Mouse (Mus musculus) heart, adult 8-10 months (tissue): ENCODE data around the gene Apol6. TPM values are rescaled to one million over a fixed set of nuclear protein-coding genes. Genes with fewer than 3 reads are reported as not detected.
A peak's percentile ranks its signal among the peaks of the same experiment; 100 is the strongest.

Source experiments
- DNase-seq: peaks from one replicate; pipeline ENCODE4 v3.0.0; 2022; ENCODE audit warnings: low spot score
- total RNA-seq, 4 experiments: library from RNA; stranded (reverse); gene quantifications; 2 replicates each; pipeline ENCODE4 v1.2.4; 2022

Gene Apol6
- total RNA-seq, 4 experiments from 2014 or later, result 0.49 to 1.5 (median 1.0) TPM

DNA sequence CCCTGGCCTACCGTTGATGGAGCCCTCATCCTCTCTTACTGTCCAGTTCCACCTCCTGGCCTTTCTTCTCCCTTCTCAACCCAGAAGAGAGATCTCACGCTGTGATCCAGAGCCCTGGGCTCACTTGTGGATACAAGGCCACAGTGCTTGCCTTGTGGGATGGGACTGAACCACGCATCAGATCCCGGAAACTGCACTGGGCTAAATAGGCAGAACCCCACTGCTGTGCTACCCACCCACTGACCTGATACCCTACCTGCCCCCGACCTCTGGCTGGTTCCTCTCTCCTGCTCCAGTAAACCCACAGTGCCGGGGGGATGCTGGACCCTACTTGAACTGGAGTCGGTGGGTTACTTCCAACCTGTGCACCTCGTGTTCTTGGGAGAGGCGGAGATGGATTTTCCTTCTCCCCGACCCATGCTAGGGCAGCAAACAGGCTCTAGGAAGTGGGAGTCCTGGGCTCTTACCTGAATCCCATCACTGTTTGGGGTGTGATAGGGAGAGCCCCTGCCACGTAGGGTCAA lies 26.3 kb downstream of the Apol6 start:
- no peak for DNase-seq

DNA sequence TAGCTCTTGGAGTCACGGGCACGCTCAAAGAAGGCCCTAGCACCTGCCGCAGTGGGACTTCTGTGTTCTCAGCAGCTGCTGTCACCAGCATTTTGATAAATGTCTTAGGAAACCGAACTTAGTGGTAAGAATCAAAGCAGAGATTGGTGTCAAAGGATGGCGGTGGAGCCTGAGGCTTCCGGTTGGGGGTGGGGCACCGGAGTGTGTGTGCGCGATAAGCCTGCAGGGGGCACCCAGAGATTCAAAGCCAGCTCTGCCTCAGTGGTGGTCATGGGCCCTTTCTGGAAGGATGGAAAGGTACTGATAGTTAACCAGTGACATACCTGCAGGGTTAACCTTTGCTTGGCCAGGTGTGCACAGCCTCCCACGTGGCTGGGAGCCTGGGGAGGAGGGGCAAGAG lies 27.0 kb downstream of the Apol6 start:
- no peak for DNase-seq

DNA sequence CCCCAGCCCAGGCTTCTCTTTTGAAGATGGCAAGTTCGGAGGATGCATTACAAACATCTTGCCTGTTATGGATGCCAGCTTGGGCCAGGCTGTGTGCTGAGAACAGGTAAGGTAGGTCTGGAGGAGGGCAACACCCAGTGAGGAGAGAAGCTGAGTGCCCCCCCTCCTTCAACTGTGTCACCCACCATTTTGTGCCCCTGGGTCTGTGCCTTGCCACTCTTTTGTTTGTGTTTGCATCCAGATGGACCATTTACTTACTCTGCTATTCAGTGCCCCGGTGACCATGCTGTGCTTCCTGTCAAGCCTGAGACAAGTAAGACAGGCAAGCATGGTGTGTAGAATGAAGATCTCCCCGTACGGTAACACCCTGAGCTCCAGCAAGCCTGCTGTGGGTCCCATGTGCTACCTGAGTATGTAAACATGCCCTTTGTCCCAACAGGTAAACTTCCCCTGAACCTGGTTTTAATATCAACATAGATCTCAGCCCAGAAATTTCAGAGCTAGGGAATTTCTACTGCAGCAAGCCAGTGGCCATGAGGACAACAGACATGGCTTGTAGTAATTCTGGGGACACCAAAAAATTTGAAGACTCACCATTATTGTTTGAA lies 28.1 kb downstream of the Apol6 start:
- no peak for DNase-seq

DNA sequence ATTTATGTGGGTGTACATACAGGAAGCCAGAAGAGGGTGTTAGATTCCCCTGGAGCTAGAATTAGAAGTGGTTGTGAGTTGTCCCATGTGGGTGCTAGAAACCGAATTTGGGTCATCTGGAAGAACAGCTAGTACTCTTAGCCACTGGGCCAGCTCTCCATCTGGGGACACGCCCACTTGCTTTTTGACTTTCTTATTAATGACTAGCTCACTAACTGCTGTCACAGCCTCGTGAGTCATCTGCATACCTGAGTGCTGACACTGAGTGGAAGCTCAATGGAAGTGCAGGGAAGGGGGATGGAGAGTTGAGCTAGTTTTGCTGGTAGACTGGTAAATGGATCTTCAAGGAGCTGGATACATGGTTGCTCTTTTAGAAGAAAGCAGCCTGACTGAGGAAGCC lies 32.0 kb downstream of the Apol6 start:
- DNase-seq, result peak; percentile 31

DNA sequence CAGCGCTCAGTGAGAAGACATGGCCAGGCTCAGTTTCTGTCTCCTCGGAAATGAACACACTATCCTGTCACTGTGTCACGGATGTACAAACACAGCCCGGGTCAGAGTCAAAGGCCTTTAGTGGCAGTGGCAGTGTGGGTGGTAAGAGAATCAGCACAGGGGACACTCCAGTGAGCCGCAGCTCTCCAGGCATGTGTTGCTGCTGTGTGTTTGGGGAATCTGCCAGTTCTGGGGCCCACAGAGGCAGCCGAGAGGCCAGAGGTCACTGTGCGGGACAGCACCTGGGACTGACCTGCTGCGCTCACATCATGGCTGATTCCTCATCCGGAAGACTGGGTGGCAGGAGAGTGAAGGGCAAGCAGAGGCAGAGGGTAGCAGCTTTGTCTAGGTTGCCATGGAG lies 33.4 kb downstream of the Apol6 start:
- DNase-seq, result no peak

DNA sequence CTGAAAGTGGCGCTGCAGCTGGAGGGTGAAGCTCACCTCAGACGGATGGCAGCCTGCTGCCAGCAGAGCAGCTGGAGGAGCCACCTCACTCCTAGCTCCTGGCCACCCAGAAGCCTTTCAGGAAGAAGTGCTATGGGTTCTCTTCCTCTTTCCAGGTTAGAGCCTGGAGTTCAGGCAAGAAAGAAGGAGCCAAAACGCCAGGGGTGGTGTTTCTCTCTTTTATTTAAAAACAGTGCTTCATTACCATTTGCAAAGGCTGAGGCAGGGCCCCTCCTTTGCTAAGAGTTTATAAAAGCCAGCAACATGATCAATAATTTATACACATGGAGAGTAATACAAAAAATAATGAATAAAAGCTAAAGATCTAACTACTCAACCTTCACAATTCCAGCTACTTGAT lies 34.3 kb downstream of the Apol6 start:
- DNase-seq, result no peak

DNA sequence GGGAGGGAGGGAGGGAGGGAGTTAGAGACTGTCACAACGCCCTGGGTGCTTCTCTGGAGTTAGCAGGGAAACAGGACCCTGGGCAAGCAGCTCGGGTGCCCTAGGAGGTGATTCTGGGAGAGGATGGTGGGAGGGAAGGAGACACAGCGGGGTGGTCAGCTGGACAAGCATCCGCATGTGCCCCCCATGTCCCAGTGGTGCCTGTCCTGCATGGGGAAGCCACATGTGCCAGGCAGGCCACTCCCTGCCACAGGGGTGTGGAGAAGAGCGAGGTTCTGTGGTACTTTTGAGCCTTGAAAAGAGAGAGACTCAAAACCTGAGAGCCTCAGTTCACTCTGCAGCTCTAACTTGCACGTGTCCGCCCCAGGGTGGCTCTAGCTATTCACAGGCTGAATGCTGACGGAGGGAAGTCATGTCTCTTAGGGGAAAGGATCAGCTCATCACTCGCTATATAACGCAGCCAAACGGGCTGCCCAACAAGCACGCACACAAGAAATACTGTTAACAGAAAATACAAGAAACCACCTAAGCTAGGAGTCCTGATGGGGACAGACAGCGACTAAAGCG lies 34.8 kb downstream of the Apol6 start:
- no peak for DNase-seq

DNA sequence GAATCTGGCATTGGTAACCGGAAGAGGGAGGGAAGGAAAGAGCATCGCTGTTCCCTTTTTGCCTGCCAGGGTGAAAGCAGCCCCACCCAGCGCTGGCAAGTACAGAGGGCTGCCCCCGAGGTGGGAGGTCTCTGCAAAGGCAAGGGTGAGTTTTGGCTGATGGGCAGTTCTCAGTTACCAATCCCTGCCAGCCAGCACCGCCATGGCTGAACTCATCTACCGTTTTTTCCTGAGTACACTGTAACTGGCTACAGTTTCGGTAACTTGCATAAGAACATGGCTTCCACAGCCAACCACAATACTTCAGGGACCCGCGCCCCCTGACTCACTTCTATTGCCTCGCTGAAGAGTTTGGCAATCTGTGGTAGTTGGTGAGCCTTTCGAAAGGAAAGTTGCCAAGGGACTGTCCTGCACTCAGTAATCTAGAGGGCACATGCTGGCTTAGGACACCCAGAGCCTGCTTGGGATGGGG lies 35.4 kb downstream of the Apol6 start:
- peak; percentile 41 for DNase-seq

DNA sequence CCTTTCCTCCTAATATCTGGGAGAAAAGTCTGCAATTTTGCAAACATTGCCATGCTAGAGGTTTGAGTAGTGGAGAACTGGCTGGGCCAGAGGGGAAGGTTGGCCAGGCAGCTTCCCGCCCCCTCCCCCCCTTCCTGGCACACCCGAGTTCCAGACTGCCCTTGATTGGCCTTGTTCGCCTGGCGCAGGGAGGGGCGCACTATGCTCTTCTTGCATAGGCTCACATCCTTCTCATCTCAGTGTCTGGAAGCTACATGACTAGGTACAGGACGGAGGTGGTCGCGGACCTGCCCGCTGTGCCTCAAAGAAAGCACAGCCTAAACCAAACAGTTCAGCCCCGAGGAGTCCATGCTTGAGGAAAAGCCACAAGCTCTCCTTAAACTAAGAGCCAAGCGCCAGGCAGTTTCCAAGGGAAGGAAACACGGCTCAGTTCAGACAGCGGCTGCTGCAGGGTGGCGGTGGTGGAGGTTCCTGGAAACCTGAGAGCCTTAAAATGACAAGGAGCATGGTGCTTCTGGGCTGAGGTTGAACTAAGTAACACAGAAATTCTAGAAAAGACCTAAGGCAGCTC lies 36.2 kb downstream of the Apol6 start:
- no peak for DNase-seq

DNA sequence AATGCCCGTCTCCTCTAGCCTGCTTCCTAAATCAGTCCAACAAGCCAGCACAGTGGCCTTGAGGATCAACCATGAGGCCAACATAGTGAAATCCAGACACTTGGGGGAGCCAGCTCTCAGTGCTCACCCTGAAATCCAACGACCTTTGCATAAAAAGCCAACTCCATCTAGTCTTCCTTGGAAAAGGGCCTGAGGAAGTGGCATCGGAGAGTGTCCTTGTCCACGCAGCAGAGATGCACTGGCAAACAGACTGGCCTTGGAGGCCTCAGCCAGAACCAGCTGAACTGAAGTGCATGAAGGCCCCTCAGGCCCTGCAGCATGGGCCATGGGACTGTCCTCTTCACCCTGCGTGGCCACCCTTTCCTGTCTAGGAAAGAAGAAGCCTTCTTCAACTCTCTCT lies 36.9 kb downstream of the Apol6 start:
- no peak for DNase-seq

DNA sequence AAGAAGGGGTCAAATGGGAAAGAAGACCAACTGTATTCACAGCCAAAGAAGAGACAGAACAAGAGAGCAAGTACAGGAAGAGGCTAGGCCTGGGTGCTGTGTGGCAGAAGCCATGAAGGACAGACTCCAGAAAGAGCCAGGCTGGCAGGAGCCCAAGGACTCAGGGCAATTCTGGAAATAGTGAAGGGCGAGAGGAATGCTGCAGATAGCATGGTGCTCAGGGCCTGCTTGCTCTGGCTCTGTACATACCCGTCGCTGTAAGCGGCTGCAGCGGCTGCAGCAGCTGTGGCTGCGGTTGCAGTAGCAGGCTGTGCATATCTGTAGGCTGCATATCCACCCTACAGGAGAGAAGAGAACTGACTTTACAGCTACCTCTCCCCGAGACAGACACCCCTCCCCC lies 41.3 kb downstream of the Apol6 start:
- DNase-seq, result peak; percentile 45

DNA sequence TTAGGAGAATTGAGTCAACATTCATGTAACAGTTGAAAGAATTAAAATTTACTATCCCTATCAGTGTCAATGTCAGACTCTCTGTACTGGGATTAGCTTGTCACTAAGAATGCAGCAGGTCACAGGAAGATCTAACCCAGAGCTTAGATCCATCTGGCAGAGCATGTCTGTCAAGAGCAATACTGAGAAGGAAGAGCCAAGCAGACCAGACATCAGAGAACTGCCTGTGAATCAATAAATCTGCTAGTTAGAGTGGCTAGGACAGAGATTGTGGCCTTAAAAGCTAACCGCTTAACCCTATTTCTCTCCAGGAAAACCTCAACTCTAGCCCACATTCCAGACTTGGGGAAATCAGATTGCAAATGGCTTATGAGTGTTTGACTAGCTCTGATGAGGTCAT lies 42.0 kb downstream of the Apol6 start:
- DNase-seq, result no peak

DNA sequence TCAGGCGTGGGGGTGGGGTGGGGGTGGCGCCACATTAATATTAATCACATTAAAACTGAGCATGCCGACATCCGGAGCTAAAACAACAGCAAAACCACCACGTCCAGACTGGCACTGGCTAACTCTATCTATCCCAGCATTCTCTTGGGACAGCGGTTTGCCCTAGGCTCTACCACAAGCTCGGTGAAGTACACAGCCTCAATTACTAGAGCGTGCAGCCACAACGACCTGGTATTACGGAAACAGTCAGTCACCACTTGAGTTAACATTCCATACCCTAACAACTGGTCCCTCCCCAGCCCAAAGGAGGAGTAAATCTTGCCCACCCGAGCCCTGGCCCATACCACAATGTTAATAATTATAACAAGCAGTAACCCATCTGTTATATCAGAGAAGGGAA lies 44.7 kb downstream of the Apol6 start:
- DNase-seq, result no peak

DNA sequence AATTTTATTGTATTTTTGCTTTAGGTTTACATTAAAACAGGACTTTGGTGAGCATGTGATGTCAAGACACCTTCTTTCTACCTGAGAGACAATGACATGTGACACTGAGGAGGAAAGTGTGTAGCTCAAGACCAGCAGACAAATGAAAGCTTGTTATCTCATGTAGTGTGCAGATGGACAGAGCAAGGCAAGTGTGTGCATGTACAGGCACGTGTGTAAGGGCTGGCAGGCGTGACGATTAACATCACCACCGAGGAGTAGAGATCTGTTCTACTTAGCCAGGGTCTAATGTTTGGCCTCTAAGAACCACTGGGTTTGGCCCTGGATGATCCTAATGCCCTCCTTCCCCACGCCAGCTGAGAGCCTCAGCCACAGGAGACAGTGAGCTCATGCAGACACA lies 46.0 kb downstream of the Apol6 start:
- no peak for DNase-seq

DNA sequence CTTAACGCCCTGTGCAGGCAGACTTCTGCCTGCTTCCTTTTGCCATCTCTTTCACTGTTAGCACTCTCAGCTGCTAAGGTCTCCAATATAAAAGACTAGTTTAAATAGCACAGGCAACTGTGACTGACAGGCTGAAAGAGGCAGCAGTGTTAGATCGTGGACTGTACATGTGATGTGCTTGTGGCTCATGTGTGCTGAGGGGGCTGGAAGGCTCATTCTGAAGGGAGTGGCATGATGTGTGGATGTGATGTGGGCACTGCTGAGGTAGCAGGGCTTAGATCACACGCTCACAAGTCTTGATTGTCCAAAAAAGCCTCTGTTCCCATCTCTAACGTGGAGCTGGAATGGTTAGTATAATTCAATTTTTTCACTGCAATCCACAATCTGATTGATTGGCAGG lies 46.9 kb downstream of the Apol6 start:
- DNase-seq, result no peak

DNA sequence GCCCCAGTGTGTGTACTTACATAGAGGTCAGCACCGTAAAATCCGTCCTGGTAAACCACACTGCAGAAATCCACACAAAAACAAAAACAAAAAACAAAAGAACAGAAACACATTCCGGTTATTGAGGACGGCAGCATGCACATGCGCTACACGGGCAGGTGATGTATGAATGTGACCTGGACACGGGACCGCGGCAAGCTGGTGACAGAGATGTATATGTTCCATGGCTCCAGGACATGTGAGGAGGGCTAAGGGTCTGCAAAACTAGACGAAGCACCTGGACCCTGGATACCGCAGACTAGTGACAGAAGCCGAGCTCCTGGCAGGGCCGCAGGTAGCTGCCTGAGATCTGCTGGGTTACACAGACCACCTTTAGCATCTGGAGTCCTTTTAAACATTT lies 49.9 kb downstream of the Apol6 start:
- DNase-seq, result no peak

DNA sequence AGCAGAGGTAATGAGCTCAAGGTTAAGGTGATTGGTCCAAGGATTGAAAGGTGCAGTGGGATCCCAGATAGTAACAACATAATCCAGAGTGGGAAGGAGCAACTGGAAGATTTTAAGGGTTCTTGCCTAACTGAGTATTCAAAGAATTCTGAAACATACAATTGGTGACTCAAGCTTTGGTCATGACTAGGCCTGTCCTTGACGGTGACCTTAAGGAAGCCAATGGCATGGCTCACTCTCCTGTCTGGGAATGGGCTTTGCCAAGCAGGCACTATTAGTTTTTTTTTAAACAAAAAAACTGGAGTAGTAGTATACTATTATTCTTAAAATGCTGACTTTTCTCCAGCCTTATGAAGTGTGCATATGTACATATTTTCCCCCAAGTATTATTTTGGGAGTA lies 50.7 kb downstream of the Apol6 start:
- no peak for DNase-seq

DNA sequence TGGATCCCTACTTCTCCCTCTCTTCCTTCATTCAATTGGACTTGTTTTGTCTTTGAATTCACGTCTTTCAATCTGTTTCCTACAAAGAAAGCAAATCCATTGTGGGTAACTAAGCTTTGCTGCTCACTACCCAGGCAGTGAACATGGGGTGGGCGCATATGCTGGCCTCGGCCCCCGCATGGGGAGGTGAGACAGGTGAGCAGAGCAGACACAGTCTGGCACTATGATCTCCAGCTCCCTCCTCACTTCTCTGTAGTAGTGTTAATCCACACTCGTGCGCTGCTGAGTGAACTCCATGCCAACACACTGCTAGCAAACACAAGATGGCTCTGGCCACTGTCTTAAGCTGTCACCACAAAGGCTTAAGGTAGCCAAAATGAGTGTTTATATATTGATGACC lies 52.8 kb downstream of the Apol6 start:
- no peak for DNase-seq

DNA sequence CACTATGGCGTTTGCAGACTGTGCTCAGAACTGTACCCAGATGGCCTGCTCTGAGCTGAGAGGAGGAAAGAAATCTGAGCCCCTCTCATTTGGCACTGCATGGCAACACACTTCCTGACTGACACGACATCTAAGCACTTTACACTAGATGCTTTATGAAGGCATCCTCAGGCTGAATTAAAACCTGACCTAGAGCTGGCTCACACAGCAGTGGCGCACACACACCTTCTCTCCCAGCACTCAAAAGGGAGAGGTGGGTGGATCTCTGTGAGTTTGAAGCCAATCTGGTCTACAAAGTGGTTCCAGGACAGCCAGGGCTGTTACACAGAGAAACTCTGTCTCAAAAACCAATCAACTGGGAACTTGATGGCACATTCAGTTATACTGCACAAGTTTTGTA lies 55.2 kb downstream of the Apol6 start:
- no peak for DNase-seq

DNA sequence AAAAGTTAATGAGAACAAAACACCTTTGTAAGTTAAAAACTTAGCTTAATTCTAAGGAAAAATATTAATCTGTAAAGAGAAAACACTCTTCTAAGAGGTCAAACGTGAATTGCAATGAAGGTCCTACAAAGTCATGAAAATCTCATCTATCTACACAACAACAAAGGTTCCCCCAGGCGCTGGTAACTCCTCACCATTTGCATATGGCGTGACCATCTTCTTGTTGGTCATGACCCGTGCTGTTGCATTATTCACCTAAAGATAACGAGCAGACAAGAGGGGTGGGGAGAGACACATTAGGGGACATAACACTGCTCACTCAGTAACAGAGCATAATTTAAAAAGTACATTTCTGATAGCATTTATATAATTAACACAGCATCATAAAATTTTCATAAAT lies 58.2 kb downstream of the Apol6 start:
- no peak for DNase-seq

DNA sequence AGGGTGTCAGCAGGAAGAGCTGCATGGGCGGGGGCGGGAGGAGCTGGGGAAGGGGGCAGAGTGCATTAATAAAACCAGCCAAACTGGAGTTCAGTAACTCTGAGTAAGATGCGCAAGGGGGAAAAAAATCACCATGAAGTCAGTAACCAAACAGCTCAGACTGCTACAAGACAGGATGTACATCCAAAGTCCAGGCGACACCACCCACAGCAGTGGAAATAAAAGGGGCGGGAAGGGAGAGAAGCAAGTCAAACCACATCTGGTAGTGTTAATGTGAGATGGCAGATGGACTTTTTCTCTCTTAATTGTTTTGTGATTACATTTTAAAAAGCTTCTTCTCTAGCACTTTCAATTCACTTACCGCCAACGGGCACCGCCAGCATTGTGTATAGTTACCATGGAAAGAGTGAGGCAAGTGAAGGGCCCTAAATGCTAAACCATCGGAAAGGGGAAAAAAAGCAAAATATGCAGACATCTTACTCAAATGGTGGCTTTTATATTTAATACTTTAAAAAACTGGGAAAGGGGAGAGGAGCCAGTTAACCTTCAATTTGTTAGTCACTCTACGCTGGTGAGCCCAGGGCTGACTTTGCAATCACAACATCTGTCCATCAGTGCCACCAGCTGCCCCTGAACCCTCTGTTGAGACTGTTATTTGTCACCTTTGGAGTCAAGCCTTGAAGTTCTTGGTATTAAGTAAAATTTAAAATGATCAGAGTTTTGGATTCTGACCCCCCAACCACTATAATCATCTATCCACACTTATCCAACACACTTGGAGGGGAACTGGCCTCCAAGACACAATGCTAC lies 60.0 kb downstream of the Apol6 start:
- no peak for DNase-seq

DNA sequence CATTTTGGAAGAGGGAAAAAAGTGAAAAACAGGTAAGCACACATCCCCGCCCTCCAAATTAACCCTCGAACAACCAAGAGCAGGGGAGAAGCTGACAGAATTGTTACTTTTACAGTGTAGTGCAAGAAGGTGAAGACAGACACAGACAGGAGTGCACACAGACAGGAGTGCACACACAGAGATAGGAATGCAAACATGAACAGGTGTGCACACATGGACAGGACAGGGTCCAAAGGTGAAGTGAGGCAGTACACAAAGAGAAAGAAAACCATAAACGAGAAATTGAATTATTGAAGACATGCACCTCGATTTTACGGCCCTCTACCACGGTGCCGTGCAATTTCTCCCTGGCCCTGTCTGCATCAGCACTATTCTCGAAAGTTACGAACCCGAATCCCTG lies 60.7 kb downstream of the Apol6 start:
- DNase-seq, result no peak
